Mouse (Mus musculus) embryonic fibroblast, embryonic 13.5 days (primary cell): ENCODE data around the gene Mdfi.

Source experiments
- CTCF ChIP-seq: IDR thresholded peaks from 2 replicates; pipeline ENCODE4 v1.5.1; 2011; ENCODE audit warnings: mild to moderate bottlenecking, control low read depth, low read length, moderate library complexity, borderline replicate concordance; ENCODE audit not compliant: insufficient read depth
- POLR2A ChIP-seq: IDR thresholded peaks from 2 replicates; pipeline ENCODE4 v1.6.1; 2011; ENCODE audit warnings: low read depth, mild to moderate bottlenecking, control low read depth, low read length, moderate library complexity

DNA sequence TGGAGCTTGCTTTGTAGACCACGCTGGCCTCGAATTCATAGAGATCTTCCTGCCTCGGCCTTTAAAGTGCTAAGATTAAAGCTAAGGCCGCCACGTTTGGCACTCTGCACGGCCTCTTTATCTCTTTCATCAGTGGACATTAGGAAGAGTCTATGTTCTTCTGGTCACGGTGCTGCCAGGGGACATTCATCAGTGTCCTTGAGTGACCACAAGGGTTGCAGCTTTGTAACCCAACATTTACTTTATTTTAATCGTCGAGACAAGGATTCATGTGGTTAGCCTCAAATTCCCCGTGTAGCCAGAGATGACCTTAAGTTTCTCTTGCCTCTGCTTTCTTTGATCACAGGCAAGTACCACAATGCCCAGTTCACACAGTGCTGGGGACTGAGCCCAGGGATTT, 54.0 kb downstream of the Mdfi start:
- no peak for TF ChIP-seq CTCF
- no peak for TF ChIP-seq POLR2A
